Mouse (Mus musculus) liver, embryonic 16.5 days (tissue): ENCODE measurements around the gene Cbln3. TPM values are rescaled to one million over a fixed set of nuclear protein-coding genes. Genes with fewer than 3 reads are reported as not detected.

Source experiments
- ATAC-seq: fragments of 200-750 bp; cut with Nextera tagmentation; 2 replicates; pipeline ENCODE4 v1.8.0; 2017; ENCODE audit warnings: low read depth, mild to moderate bottlenecking, moderate number of reproducible peaks, moderate library complexity
- H3K27ac ChIP-seq: fragments of 300-500 bp; sonication (generic); 2 replicates; pipeline ENCODE4 v1.5.1; 2014; ENCODE audit warnings: mild to moderate bottlenecking, low read length
- H3K27me3 ChIP-seq: fragments of 300-500 bp; sonication (generic); 2 replicates; pipeline ENCODE4 v1.6.1; 2014; ENCODE audit warnings: low read depth, low read length, mixed read lengths; ENCODE audit not compliant: control insufficient read depth, insufficient read depth
- H3K36me3 ChIP-seq: fragments of 300-500 bp; sonication (generic); 2 replicates; pipeline ENCODE4 v1.6.1; 2014; ENCODE audit warnings: mild to moderate bottlenecking; ENCODE audit not compliant: control insufficient read depth, insufficient read depth
- H3K4me1 ChIP-seq: fragments of 300-500 bp; sonication (generic); 2 replicates; pipeline ENCODE4 v1.6.1; 2014; ENCODE audit warnings: low read depth, low read length, mixed read lengths; ENCODE audit not compliant: control insufficient read depth
- H3K4me2 ChIP-seq: fragments of 300-500 bp; sonication (generic); 2 replicates; pipeline ENCODE4 v1.6.1; 2014; ENCODE audit warnings: low read depth, low read length, mixed read lengths
- H3K4me3 ChIP-seq: fragments of 300-500 bp; sonication (generic); 2 replicates; pipeline ENCODE4 v1.5.1; 2014; ENCODE audit warnings: low read depth, mild to moderate bottlenecking, low read length
- H3K9ac ChIP-seq: fragments of 300-500 bp; sonication (generic); 2 replicates; pipeline ENCODE4 v1.6.1; 2014; ENCODE audit warnings: low read depth, low read length
- H3K9me3 ChIP-seq: fragments of 300-500 bp; sonication (generic); replicated peaks from 2 replicates; pipeline ENCODE4 v1.6.1; 2016; ENCODE audit warnings: low read length; ENCODE audit not compliant: control insufficient read depth
- WGBS: fragments of 180-500 bp; shearing (Covaris S2); extraction: QIAGEN DNeasy Blood & Tissue Kit; methylation state at CpG from one replicate; pipeline ENCODE4 v1.1.7; 2014; ENCODE audit not compliant: insufficient replicate concordance; 5-methylcytosine and 5-hydroxymethylcytosine counted together
- polyA plus RNA-seq: library from polyadenylated mRNA; unstranded; fragments of >200 nt; fragmentation: Nextera tagmentation; extraction: Ambion mirVana; gene quantifications from 2 replicates; pipeline ENCODE4 v1.2.1, GENCODE M21; 2015

Gene Cbln3
- polyA plus RNA-seq, 1 experiment from 2014 or later = 0.26 TPM

GRCm38 (mm10) chr14:55840853-55841366 is 43.3 kb downstream of the Cbln3 start:
- Histone ChIP-seq H3K9ac (no peak overlapping the region), H3K36me3 (no peaks in the 10 kb centered on the region), H3K4me1 (no peaks in the 10 kb centered on the region), H3K9me3 (no peaks in the 10 kb centered on the region), H3K4me3 (no peak overlapping the region), H3K27me3 (no peaks in the 10 kb centered on the region), H3K4me2 (no peak overlapping the region), H3K27ac (no peak overlapping the region)
- no peak for ATAC-seq
- 44% methylated on average over 4 of the region's 4 CpGs for WGBS

- ATAC-seq = no peak
Observed at GRCm38 (mm10) chr14:55838740-55839139, 45.5 kb downstream of the Cbln3 start.

GRCm38 (mm10) chr14:55838312-55838711 is 45.9 kb downstream of the Cbln3 start:
- H3K27ac ChIP-seq = no peak overlapping the region
- no peak overlapping the region for H3K9ac ChIP-seq
- H3K4me2 ChIP-seq = no peak overlapping the region
- no peaks in the 10 kb centered on the region for H3K4me1 ChIP-seq
- no peak overlapping the region for H3K4me3 ChIP-seq
- 66% methylated on average over 5 of the region's 5 CpGs for WGBS
- H3K27me3 ChIP-seq = no peaks in the 10 kb centered on the region
- ATAC-seq = 0 out of 2 replicates have a peak, but pooled peaks have one; percentile 50
- no peaks in the 10 kb centered on the region for H3K36me3 ChIP-seq
- H3K9me3 ChIP-seq = no peaks in the 10 kb centered on the region

More at GRCm38 (mm10) chr14:55838740-55839139, 45.5 kb downstream of the Cbln3 start:
- H3K27me3 ChIP-seq = no peaks in the 10 kb centered on the region
- H3K9me3 ChIP-seq = no peaks in the 10 kb centered on the region
- no peak overlapping the region for H3K4me3 ChIP-seq
- H3K27ac ChIP-seq = no peak overlapping the region
- H3K9ac ChIP-seq = no peak overlapping the region
- H3K4me2 ChIP-seq = no peak overlapping the region
- H3K4me1 ChIP-seq = no peaks in the 10 kb centered on the region
- H3K36me3 ChIP-seq = no peaks in the 10 kb centered on the region
- WGBS = 52% methylated on average over 4 of the region's 4 CpGs

- Histone ChIP-seq H3K27ac (no peak overlapping the region), H3K27me3 (no peaks in the 10 kb centered on the region), H3K9ac (no peak overlapping the region), H3K36me3 (no peaks in the 10 kb centered on the region), H3K4me1 (no peaks in the 10 kb centered on the region), H3K4me2 (no peak overlapping the region), H3K9me3 (no peaks in the 10 kb centered on the region), H3K4me3 (no peak overlapping the region)
- WGBS = 59% methylated on average over 5 of the region's 5 CpGs
- ATAC-seq = no peak
Observed at GRCm38 (mm10) chr14:55834808-55835533, 49.2 kb downstream of the Cbln3 start.

- Histone ChIP-seq H3K27ac (no peak overlapping the region), H3K36me3 (no peaks in the 10 kb centered on the region), H3K4me1 (no peaks in the 10 kb centered on the region), H3K9me3 (no peaks in the 10 kb centered on the region), H3K27me3 (no peaks in the 10 kb centered on the region; the same call in 1 of the 2 replicates), H3K4me2 (no peak overlapping the region), H3K4me3 (no peak overlapping the region), H3K9ac (no peak overlapping the region)
- WGBS = 59% methylated on average over 4 of the region's 4 CpGs
- no peak for ATAC-seq
Observed at GRCm38 (mm10) chr14:55833126-55833525, 51.1 kb downstream of the Cbln3 start.

- H3K27ac ChIP-seq = no peak overlapping the region
- H3K27me3 ChIP-seq = peaks cover 24% of the 10 kb centered on the region
- H3K4me3 ChIP-seq = no peak overlapping the region
- peaks cover under 1% of the 10 kb centered on the region; the same call in 1 of the 2 replicates for H3K4me1 ChIP-seq
- no peaks in the 10 kb centered on the region for H3K9me3 ChIP-seq
- H3K36me3 ChIP-seq = no peaks in the 10 kb centered on the region
- 69% methylated on average over 4 of the region's 4 CpGs for WGBS
- no peak for ATAC-seq
- no peak overlapping the region for H3K9ac ChIP-seq
- no peak overlapping the region for H3K4me2 ChIP-seq
Observed at GRCm38 (mm10) chr14:55830331-55830730, 53.9 kb downstream of the Cbln3 start.

- no peak overlapping the region for H3K4me3 ChIP-seq
- WGBS = 75% methylated on average over 16 of the region's 16 CpGs
- peaks cover 6% of the 10 kb centered on the region for H3K4me1 ChIP-seq
- no peak overlapping the region for H3K27ac ChIP-seq
- no peak for ATAC-seq
- no peak overlapping the region for H3K4me2 ChIP-seq
- no peak overlapping the region for H3K9ac ChIP-seq
- H3K9me3 ChIP-seq = no peaks in the 10 kb centered on the region
- H3K36me3 ChIP-seq = no peaks in the 10 kb centered on the region
- H3K27me3 ChIP-seq = peaks cover 29% of the 10 kb centered on the region
Observed at GRCm38 (mm10) chr14:55829854-55830253, 54.3 kb downstream of the Cbln3 start.

Other genes starting within 250 kb of the Cbln3 start
- gene Ipo4, start 248.4 kb downstream of the Cbln3 start, polyA plus RNA-seq = 23.4 and 24.6 TPM in 2 replicates
- 0.71 and 1.0 TPM in 2 replicates for gene Gm49378, start 246.5 kb downstream of the Cbln3 start, polyA plus RNA-seq
- 46.8 and 49.6 TPM in 2 replicates for gene Tm9sf1, start 240.6 kb downstream of the Cbln3 start, polyA plus RNA-seq
- gene Tssk4, start 234.2 kb downstream of the Cbln3 start, polyA plus RNA-seq = 0.15 and 0.16 TPM in 2 replicates
- gene Mdp1, start 223.9 kb downstream of the Cbln3 start, polyA plus RNA-seq = 14.1 and 16.8 TPM in 2 replicates
- gene Gmpr2, start 212.5 kb downstream of the Cbln3 start, polyA plus RNA-seq = 20.9 and 22.8 TPM in 2 replicates
- gene Nedd8, start 212.3 kb downstream of the Cbln3 start, polyA plus RNA-seq = 212 and 230 TPM in 2 replicates
- 17.8 and 20.1 TPM in 2 replicates for gene Tinf2, start 202.6 kb downstream of the Cbln3 start, polyA plus RNA-seq
- gene Tgm1, start 170.5 kb downstream of the Cbln3 start, polyA plus RNA-seq = 2.8 and 3.1 TPM in 2 replicates
- 11.3 and 12.4 TPM in 2 replicates for gene Rabggta, start 162.1 kb downstream of the Cbln3 start, polyA plus RNA-seq
- gene Dhrs1, start 138.7 kb downstream of the Cbln3 start, polyA plus RNA-seq = 40.9 and 43.5 TPM in 2 replicates
- 18.6 and 18.7 TPM in 2 replicates for gene Nop9, start 138.7 kb downstream of the Cbln3 start, polyA plus RNA-seq
- 74.1 and 86.9 TPM in 2 replicates for gene Cideb, start 125.9 kb downstream of the Cbln3 start, polyA plus RNA-seq
- 0.38 and 0.40 TPM in 2 replicates for gene Ltb4r2, start 123.0 kb downstream of the Cbln3 start, polyA plus RNA-seq
- 14.2 and 16.4 TPM in 2 replicates for gene Ltb4r1, start 118.4 kb downstream of the Cbln3 start, polyA plus RNA-seq
- 1.9 and 2.4 TPM in 2 replicates for gene Adcy4, start 100.3 kb downstream of the Cbln3 start, polyA plus RNA-seq
- 15.4 and 16.4 TPM in 2 replicates for gene Ripk3, start 95.5 kb downstream of the Cbln3 start, polyA plus RNA-seq
- 0.71 TPM in 2 replicates for gene Nfatc4, start 61.2 kb downstream of the Cbln3 start, polyA plus RNA-seq
- 2.7 and 2.9 TPM in 2 replicates for gene Nynrin, start 30.4 kb downstream of the Cbln3 start, polyA plus RNA-seq
- gene Khnyn, start 555 bp upstream of the Cbln3 start, polyA plus RNA-seq = 10.9 and 12.8 TPM in 2 replicates
- 11.9 and 14.6 TPM in 2 replicates for gene Sdr39u1, start 15.9 kb upstream of the Cbln3 start, polyA plus RNA-seq
- 0.67 TPM in 2 replicates for gene Cma1, start 60.3 kb upstream of the Cbln3 start, polyA plus RNA-seq
- not detected in 2 replicates for gene Cma2, start 66.6 kb upstream of the Cbln3 start, polyA plus RNA-seq
- 0.09 TPM in 1 of 2 replicates, not detected in the other for gene Mcpt1, start 133.6 kb upstream of the Cbln3 start, polyA plus RNA-seq
- gene Mcpt9, start 146.1 kb upstream of the Cbln3 start, polyA plus RNA-seq = not detected in 2 replicates
- 0.12 and 0.15 TPM in 2 replicates for gene Mcpt2, start 157.6 kb upstream of the Cbln3 start, polyA plus RNA-seq
- gene Mcpt4, start 177.9 kb upstream of the Cbln3 start, polyA plus RNA-seq = 0.19 TPM in 1 of 2 replicates, not detected in the other
- 4.3 and 7.3 TPM in 2 replicates for gene Mcpt8, start 200.9 kb upstream of the Cbln3 start, polyA plus RNA-seq
- gene Ctsg, start 218.2 kb upstream of the Cbln3 start, polyA plus RNA-seq = 34.2 and 40.5 TPM in 2 replicates
- gene Gzme, start 236.2 kb upstream of the Cbln3 start, polyA plus RNA-seq = not detected in 2 replicates
- not detected in 2 replicates for gene Gzmd, start 248.2 kb upstream of the Cbln3 start, polyA plus RNA-seq